Mouse (Mus musculus): ENCODE measurements around the gene Il17c. TPM values are rescaled to one million over a fixed set of nuclear protein-coding genes. Genes with fewer than 3 reads are reported as not detected.

Il17c gene
- polyA plus RNA-seq, 1 experiment from 2014 or later, result not detected

GRCm38 (mm10) chr8:122462510-122462909, 40.7 kb downstream of the Il17c start:
- Histone ChIP-seq H3K4me3 (replicated peaks) (no peak overlapping the region), H3K36me3 (peaks cover 19% of the 10 kb centered on the region), H3K4me2 (no peak overlapping the region), H3K9me3 (replicated peaks) (no peaks in the 10 kb centered on the region), H3K27ac (replicated peaks) (no peak overlapping the region), H3K27me3 (replicated peaks) (peaks cover 60% of the 10 kb centered on the region), H3K9ac (replicated peaks) (no peak overlapping the region), H3K4me1 (peaks cover 17% of the 10 kb centered on the region)
- 75% methylated on average over 8 of the region's 8 CpGs for WGBS
- ATAC-seq (ENCODE audit: low FRiP score), result no peak

DNA sequence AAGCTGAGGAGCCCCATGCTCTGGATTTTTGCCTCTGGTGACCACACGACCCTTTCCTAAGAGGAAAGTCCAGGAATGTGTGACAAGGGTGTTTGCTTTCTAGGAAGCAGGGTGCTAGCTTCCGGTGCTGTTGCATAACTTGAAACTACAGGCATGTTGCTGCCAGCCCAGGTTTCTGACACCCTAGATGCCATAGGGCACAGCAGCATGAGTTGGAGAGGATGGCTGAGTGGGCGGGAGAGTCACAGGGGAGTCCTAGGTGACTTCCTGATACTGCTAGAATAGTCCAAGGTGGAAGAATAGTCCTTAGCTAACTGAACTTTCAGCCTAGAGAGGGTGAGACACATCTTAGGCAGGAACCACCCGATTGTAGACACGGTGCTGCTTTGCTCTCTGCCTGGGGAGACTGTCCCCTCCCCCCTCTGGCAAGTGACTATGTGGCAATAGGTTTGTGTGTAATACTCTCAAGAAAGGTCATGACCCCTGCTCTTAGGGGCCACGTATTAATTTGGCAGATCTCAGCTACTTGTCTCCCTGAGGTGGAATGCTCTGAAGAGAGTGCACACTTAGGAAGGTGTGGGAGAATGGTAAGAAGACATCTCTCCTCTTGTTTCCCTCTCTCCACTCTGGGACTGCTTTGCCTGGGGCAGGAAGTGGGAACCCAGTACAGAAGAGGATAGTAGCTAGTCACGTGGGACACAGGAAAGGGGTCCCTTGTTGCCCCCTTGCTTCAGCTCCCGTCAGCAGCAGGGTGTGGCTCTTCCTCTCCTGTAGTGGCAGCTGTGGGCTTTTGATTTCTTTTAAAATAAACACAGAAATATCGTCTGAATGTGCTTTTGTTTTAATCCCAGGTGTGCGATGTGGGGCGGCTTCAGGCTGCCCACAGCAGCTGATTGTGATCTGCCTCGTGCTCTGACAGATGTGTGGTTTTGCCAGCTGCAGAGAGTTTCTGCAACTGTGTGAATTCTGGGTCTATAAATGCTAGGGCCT, 42.1 kb downstream of the Il17c start:
- no peaks in the 10 kb centered on the region for H3K9me3 ChIP-seq (replicated peaks)
- H3K36me3 ChIP-seq, result peaks cover 26% of the 10 kb centered on the region
- WGBS, result 68% methylated on average over 12 of the region's 12 CpGs
- H3K4me1 ChIP-seq, result peaks cover 17% of the 10 kb centered on the region
- H3K27ac ChIP-seq (replicated peaks), result no peak overlapping the region
- no peak overlapping the region for H3K4me2 ChIP-seq
- ATAC-seq (ENCODE audit: low FRiP score), result no peak
- H3K27me3 ChIP-seq (replicated peaks), result peaks cover 50% of the 10 kb centered on the region
- no peak overlapping the region for H3K4me3 ChIP-seq (replicated peaks)
- no peak overlapping the region for H3K9ac ChIP-seq (replicated peaks)

DNA sequence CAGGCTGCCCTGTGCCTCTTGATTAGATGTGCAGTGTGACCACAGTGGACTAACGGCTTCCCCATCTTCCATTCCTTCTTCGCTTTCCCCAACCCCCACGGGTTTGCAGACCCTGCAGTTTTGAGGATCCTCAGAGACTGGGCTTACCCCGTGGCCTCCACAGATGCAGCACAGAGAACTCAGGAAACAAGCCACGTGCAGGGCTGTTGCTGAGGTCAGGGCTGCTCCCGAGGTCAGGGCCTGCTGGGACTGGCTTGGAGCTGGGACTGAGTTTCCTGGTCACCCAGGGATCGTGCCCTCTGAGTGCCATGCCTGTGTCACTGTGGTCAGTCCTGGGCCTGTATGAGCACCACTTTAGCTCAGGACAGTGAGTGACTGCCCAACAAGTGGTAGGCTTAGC, 43.2 kb downstream of the Il17c start:
- no peak for ATAC-seq (ENCODE audit: low FRiP score)
- H3K27me3 ChIP-seq (replicated peaks), result peaks cover 40% of the 10 kb centered on the region
- no peak overlapping the region for H3K9ac ChIP-seq (replicated peaks)
- H3K9me3 ChIP-seq (replicated peaks), result no peaks in the 10 kb centered on the region
- no peak overlapping the region for H3K4me3 ChIP-seq (replicated peaks)
- peaks cover 15% of the 10 kb centered on the region for H3K4me1 ChIP-seq
- no peak overlapping the region for H3K27ac ChIP-seq (replicated peaks)
- peaks cover 33% of the 10 kb centered on the region for H3K36me3 ChIP-seq
- WGBS, result 72% methylated on average over 7 of the region's 7 CpGs
- H3K4me2 ChIP-seq, result no peak overlapping the region

DNA sequence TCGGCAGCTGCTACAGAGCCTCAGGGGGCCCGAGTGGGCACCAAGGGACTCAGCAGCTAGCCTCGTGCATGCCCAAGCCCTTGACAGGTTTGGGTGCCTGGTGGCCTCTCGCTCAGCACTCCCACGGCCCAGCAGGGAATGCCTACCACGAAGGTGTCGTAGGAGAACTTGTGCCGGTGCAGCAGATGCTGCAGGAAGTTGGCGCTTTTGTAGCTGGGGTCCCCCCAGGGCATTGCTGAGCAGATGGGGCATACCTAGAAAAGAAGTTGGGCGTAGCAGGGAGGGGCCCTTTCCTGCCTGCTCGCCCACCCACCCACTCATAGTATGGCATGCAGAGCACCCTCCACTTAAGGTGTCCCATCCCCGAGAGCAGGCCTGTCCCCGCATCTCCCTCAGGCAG, 46.0 kb downstream of the Il17c start:
- 87% methylated on average over 13 of the region's 13 CpGs for WGBS
- H3K36me3 ChIP-seq, result peaks cover 40% of the 10 kb centered on the region
- H3K4me2 ChIP-seq, result no peak overlapping the region
- no peak overlapping the region for H3K4me3 ChIP-seq (replicated peaks)
- H3K27me3 ChIP-seq (replicated peaks), result peaks cover 12% of the 10 kb centered on the region
- ATAC-seq (ENCODE audit: low FRiP score), result no peak
- H3K27ac ChIP-seq (replicated peaks), result no peak overlapping the region
- H3K9me3 ChIP-seq (replicated peaks), result no peaks in the 10 kb centered on the region
- no peaks in the 10 kb centered on the region; the same call in 1 of the 2 replicates for H3K4me1 ChIP-seq
- no peak overlapping the region for H3K9ac ChIP-seq (replicated peaks)

DNA sequence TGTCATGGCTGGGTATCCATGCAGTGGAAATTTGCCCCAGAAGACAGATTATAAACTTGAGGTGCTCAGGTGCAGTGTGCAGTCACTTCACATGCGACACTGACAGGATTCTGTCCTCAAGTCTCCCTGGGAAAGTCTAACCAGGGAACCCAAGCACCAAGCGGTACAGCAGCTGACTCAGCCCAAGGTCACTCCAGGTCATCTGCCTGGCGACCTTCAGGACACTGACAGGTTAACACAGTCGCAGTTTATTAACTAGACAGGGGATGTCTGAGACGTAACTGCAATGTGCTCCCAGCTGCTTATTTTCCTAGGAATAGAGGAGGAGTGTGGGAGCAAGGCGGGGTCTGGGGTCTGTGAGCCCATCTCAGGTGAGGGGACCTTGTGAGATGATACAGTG, 47.6 kb downstream of the Il17c start:
- Histone ChIP-seq H3K27me3 (replicated peaks) (no peaks in the 10 kb centered on the region), H3K36me3 (peaks cover 51% of the 10 kb centered on the region), H3K4me3 (replicated peaks) (no peak overlapping the region), H3K4me1 (peaks cover 11% of the 10 kb centered on the region), H3K4me2 (no peak overlapping the region), H3K9ac (replicated peaks) (no peak overlapping the region), H3K9me3 (replicated peaks) (no peaks in the 10 kb centered on the region), H3K27ac (replicated peaks) (no peak overlapping the region)
- ATAC-seq (ENCODE audit: low FRiP score), result no peak
- 83% methylated on average over 6 of the region's 6 CpGs for WGBS

DNA sequence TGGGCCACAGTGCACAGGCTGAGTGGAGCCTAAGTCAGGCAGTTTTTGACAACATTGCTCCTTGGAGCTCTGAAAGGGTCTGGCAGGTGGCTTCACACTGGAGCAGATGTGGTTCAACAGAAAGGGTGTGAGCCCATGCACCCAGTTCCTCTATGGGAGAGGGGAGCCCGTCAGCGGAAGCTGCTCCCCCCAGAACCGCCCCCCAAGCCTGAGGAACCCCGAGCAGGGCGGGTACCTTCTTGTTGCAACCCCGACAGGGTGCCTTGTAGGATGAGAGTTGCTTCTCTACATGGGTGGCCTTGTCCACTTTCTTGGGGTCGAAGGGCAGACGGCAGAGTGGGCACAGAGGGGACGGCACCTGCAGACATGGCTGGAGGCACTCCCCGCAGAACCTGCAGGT, 48.1 kb downstream of the Il17c start:
- WGBS, result 89% methylated on average over 10 of the region's 10 CpGs
- no peak overlapping the region for H3K27ac ChIP-seq (replicated peaks)
- H3K9me3 ChIP-seq (replicated peaks), result no peaks in the 10 kb centered on the region
- no peak overlapping the region for H3K4me2 ChIP-seq
- H3K9ac ChIP-seq (replicated peaks), result no peak overlapping the region
- no peak for ATAC-seq (ENCODE audit: low FRiP score)
- H3K4me3 ChIP-seq (replicated peaks), result no peak overlapping the region
- H3K4me1 ChIP-seq, result peaks cover 17% of the 10 kb centered on the region
- H3K27me3 ChIP-seq (replicated peaks), result no peaks in the 10 kb centered on the region
- peaks cover 51% of the 10 kb centered on the region for H3K36me3 ChIP-seq

DNA sequence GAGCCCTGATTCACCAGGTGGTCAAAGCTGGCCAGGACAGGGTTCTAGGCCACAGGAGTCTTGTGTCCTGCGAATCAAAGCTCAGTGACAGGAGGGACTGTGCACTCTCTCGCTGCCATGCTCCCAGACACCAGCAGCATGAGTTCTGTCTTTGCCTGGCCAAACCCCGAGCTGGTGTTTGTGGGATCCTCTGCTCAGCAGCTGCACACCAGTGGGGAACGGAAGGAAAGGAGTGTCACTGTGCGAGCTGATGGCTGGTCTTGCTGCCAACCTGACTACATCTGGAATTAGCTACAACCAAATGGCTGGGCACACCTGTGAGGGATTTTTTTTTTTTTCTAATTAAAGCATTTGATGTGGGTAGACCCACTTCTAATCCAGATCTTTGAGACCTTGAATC, 48.9 kb downstream of the Il17c start:
- Histone ChIP-seq H3K36me3 (peaks cover 46% of the 10 kb centered on the region), H3K4me2 (no peak overlapping the region), H3K27ac (replicated peaks) (no peak overlapping the region), H3K4me1 (peaks cover 20% of the 10 kb centered on the region), H3K4me3 (replicated peaks) (no peak overlapping the region), H3K27me3 (replicated peaks) (no peaks in the 10 kb centered on the region), H3K9me3 (replicated peaks) (no peaks in the 10 kb centered on the region), H3K9ac (replicated peaks) (no peak overlapping the region)
- WGBS, result 92% methylated on average over 5 of the region's 5 CpGs
- no peak for ATAC-seq (ENCODE audit: low FRiP score)

Small RNAs within 50 kb of the gene (microRNA-seq; reads per million reads assigned to microRNA genes)
- not detected for gene Gm24366

Other genes with a start within 250 kb of the Il17c start
- 1.00 and 1.4 TPM in 2 replicates for gene Zfpm1, start 139.9 kb upstream of the Il17c start, polyA plus RNA-seq (2015; fragmentation: Nextera tagmentation; extraction: Ambion mirVana)
- 0.12 TPM in 1 of 2 replicates, not detected in the other for gene Trhr2, start 61.3 kb upstream of the Il17c start, polyA plus RNA-seq (2015; fragmentation: Nextera tagmentation; extraction: Ambion mirVana)
- gene Zc3h18, start 45.4 kb upstream of the Il17c start, polyA plus RNA-seq (2015; fragmentation: Nextera tagmentation; extraction: Ambion mirVana), result 30.6 and 35.3 TPM in 2 replicates
- 46.0 and 94.9 TPM in 2 replicates for gene Cyba, start 10.9 kb downstream of the Il17c start, polyA plus RNA-seq (2015; fragmentation: Nextera tagmentation; extraction: Ambion mirVana)
- gene Mvd, start 21.4 kb downstream of the Il17c start, polyA plus RNA-seq (2015; fragmentation: Nextera tagmentation; extraction: Ambion mirVana), result 65.9 and 73.2 TPM in 2 replicates
- 0.12 and 1.1 TPM in 2 replicates for gene Snai3, start 38.7 kb downstream of the Il17c start, polyA plus RNA-seq (2015; fragmentation: Nextera tagmentation; extraction: Ambion mirVana)
- gene Rnf166, start 54.0 kb downstream of the Il17c start, polyA plus RNA-seq (2015; fragmentation: Nextera tagmentation; extraction: Ambion mirVana), result 34.9 and 36.8 TPM in 2 replicates
- 66.2 and 80.2 TPM in 2 replicates for gene Ctu2, start 54.1 kb downstream of the Il17c start, polyA plus RNA-seq (2015; fragmentation: Nextera tagmentation; extraction: Ambion mirVana)
- 2.1 and 5.1 TPM in 2 replicates for gene Piezo1, start 129.3 kb downstream of the Il17c start, polyA plus RNA-seq (2015; fragmentation: Nextera tagmentation; extraction: Ambion mirVana)
- 6.8 and 15.4 TPM in 2 replicates for gene Cdt1, start 146.0 kb downstream of the Il17c start, polyA plus RNA-seq (2015; fragmentation: Nextera tagmentation; extraction: Ambion mirVana)
- 189 and 207 TPM in 2 replicates for gene Aprt, start 154.9 kb downstream of the Il17c start, polyA plus RNA-seq (2015; fragmentation: Nextera tagmentation; extraction: Ambion mirVana)
- gene Galns, start 189.4 kb downstream of the Il17c start, polyA plus RNA-seq (2015; fragmentation: Nextera tagmentation; extraction: Ambion mirVana), result 6.7 and 9.5 TPM in 2 replicates
- gene Trappc2l, start 189.6 kb downstream of the Il17c start, polyA plus RNA-seq (2015; fragmentation: Nextera tagmentation; extraction: Ambion mirVana), result 103 and 113 TPM in 2 replicates
- gene Pabpn1l, start 200.7 kb downstream of the Il17c start, polyA plus RNA-seq (2015; fragmentation: Nextera tagmentation; extraction: Ambion mirVana), result 0.14 TPM in 1 of 2 replicates, not detected in the other

Data from neural tube, embryonic 15.5 days (tissue).